In genomic region chr7:17060782-17061605, GRCm38 (mm10) we compare ENCODE assay signal across 9 mouse cellular contexts. TPM values are rescaled to one million over a fixed set of nuclear protein-coding genes. Genes with fewer than 3 reads are reported as not detected.
DNase-seq lines count a peak whose midpoint lies in the region; ATAC-seq and TF ChIP-seq lines count a peak whose summit lies in the region.
"Had no signal": no experiment of that assay in that cellular context is flagged by ENCODE, and none has a peak within 500 bp of the region (broad histone marks: within the 10 kb centered on the region; RNA-seq: fewer than 3 reads in every experiment).

No protein-coding gene starts in this region.

- no peak overlapping the region for H3K9ac ChIP-seq in forebrain, embryonic 11.5 days (ENCODE audit: low read length)
- H3K9ac ChIP-seq in limb, embryonic 14.5 days (ENCODE audit: low read depth, low read length, severe bottlenecking) = peak overlapping the region; percentile 66
- H3K9ac ChIP-seq in midbrain, embryonic 15.5 days = no peak overlapping the region

- peak; percentile 41 for DNase-seq in CD4-positive, CD25-positive, alpha-beta regulatory T cell, adult 2 months (ENCODE audit: low read depth, low spot score)
- DNase-seq in 416B (ENCODE audit: low read depth) = peak; percentile 18
- DNase-seq in forebrain, embryonic 11.5 days (ENCODE audit: low spot score) = no peak
- peak; percentile 42 for DNase-seq in heart, postnatal 25 days (ENCODE audit: low spot score)
- no peak for DNase-seq in limb, embryonic 14.5 days (ENCODE audit: low spot score)
- no peak for DNase-seq in Muller cell, postnatal 12 days (ENCODE audit: inconsistent ontology term)

- intact Hi-C loops in heart, postnatal 25 days (cut with DNase I) = loop anchor here (2.0 kb wide), 2 partner anchors 34 to 136 kb away; partner anchors contain the start of genes Calm3 and Ppp5c

- H3K4me1 ChIP-seq in forebrain, embryonic 11.5 days (replicated peaks; ENCODE audit: control insufficient read depth, insufficient read depth, low read length) = peaks cover 24% of the 10 kb centered on the region; the same call in 1 of the 2 replicates
- H3K4me1 ChIP-seq in limb, embryonic 14.5 days (ENCODE audit: control insufficient read depth, insufficient read depth, low read length) = peaks cover 61% of the 10 kb centered on the region
- H3K4me1 ChIP-seq in midbrain, embryonic 15.5 days = peaks cover 38% of the 10 kb centered on the region

- ATAC-seq in CD4-positive, CD25-positive, alpha-beta regulatory T cell, adult 4 months = no peak
- ATAC-seq in forebrain, embryonic 11.5 days (replicated peaks; ENCODE audit: low FRiP score) = no peak
- ATAC-seq in limb, embryonic 14.5 days (ENCODE audit: low FRiP score, low read depth) = no peak
- ATAC-seq in midbrain, embryonic 15.5 days (replicated peaks) = no peak

- 79% methylated on average over 22 of the region's 22 CpGs for WGBS in forebrain, embryonic 11.5 days
- WGBS in limb, embryonic 14.5 days = 79% methylated on average over 21 of the region's 22 CpGs
- 74% methylated on average over 22 of the region's 22 CpGs for WGBS in midbrain, embryonic 15.5 days

- H3K4me2 ChIP-seq in forebrain, embryonic 11.5 days (ENCODE audit: low read depth, low read length, severe bottlenecking) = peak overlapping the region; percentile 2; the same call in 1 of the 2 replicates
- peak overlapping the region; percentile 77 for H3K4me2 ChIP-seq in limb, embryonic 14.5 days (replicated peaks; ENCODE audit: low read depth, low read length, severe bottlenecking)
- H3K4me2 ChIP-seq in midbrain, embryonic 15.5 days = peak overlapping the region; percentile 64

- no peaks in the 10 kb centered on the region for H3K9me3 ChIP-seq in forebrain, embryonic 11.5 days (ENCODE audit: control insufficient read depth, low read length)
- no peaks in the 10 kb centered on the region for H3K9me3 ChIP-seq in limb, embryonic 14.5 days (ENCODE audit: control insufficient read depth, low read length)
- no peaks in the 10 kb centered on the region for H3K9me3 ChIP-seq in midbrain, embryonic 15.5 days

- TF ChIP-seq POLR2A in limb, embryonic 14.5 days (IDR thresholded peaks at IDR 0.05; ENCODE audit: borderline replicate concordance, extremely low read depth, insufficient read depth, insufficient read length) = no peak

- no peaks in the 10 kb centered on the region for H3K36me3 ChIP-seq in forebrain, embryonic 11.5 days (ENCODE audit: control insufficient read depth, insufficient read depth, low read length)
- no peaks in the 10 kb centered on the region for H3K36me3 ChIP-seq in limb, embryonic 14.5 days (ENCODE audit: control insufficient read depth, insufficient read depth, low read length)
- no peaks in the 10 kb centered on the region for H3K36me3 ChIP-seq in midbrain, embryonic 15.5 days (replicated peaks)

- H3K27me3 ChIP-seq in forebrain, embryonic 11.5 days (ENCODE audit: control insufficient read depth, insufficient read depth, low read length) = 0 out of 2 replicates have a peak, but pooled peaks cover 2% of the 10 kb centered on the region
- no peaks in the 10 kb centered on the region for H3K27me3 ChIP-seq in limb, embryonic 14.5 days (ENCODE audit: control insufficient read depth, insufficient read depth, low read length)
- peaks cover 6% of the 10 kb centered on the region for H3K27me3 ChIP-seq in midbrain, embryonic 15.5 days (replicated peaks)

- 0 out of 2 replicates have a peak overlapping the region, but pooled peaks have one; percentile 15 for H3K27ac ChIP-seq in forebrain, embryonic 11.5 days (ENCODE audit: low read depth, low read length)
- H3K27ac ChIP-seq in limb, embryonic 14.5 days (replicated peaks; ENCODE audit: low read depth, low read length) = peak overlapping the region; percentile 89
- H3K27ac ChIP-seq in midbrain, embryonic 15.5 days = 0 out of 2 replicates have a peak overlapping the region, but pooled peaks have one; percentile 46

- H3K4me3 ChIP-seq in forebrain, embryonic 11.5 days (ENCODE audit: low read depth, low read length) = no peak overlapping the region
- peak overlapping the region; percentile 63 for H3K4me3 ChIP-seq in limb, embryonic 14.5 days (replicated peaks; ENCODE audit: low read length)
- 0 out of 2 replicates have a peak overlapping the region, but pooled peaks have one; percentile 3 for H3K4me3 ChIP-seq in midbrain, embryonic 15.5 days

RNA-seq across cellular contexts. Expression of gene Hif3a, which starts 1.2 kb away (rescaled TPM):
- under 1 TPM; 0.60 to 0.91 TPM for polyA plus RNA-seq in CD4-positive, CD25-positive, alpha-beta regulatory T cell, adult 4 months (2017; shearing (Covaris generic))
- polyA plus RNA-seq in forebrain, embryonic 11.5 days (2014; fragmentation: Nextera tagmentation; extraction: Ambion mirVana) = 8.6 and 10.4 TPM in 2 replicates
- 1 to 10 TPM; 1.8 to 1.9 TPM for total RNA-seq in heart, postnatal 25 days (2021)
- 28.2 and 39.6 TPM in 2 replicates for polyA plus RNA-seq in limb, embryonic 14.5 days (2012; rRNA removed)
- 23.7 and 26.6 TPM in 2 replicates for polyA plus RNA-seq in limb, embryonic 14.5 days (2014; fragmentation: Nextera tagmentation; extraction: Ambion mirVana)
- 4.7 and 5.2 TPM in 2 replicates for polyA plus RNA-seq in midbrain, embryonic 15.5 days (2015; fragmentation: Nextera tagmentation; extraction: Ambion mirVana)
- total RNA-seq: neutrophil, adult 5-6 weeks had no signal

RNA-seq across cellular contexts. Expression of gene Psg16, which starts 12.8 kb away (rescaled TPM):
- polyA plus RNA-seq in CD4-positive, CD25-positive, alpha-beta regulatory T cell, adult 4 months (2017; shearing (Covaris generic)) = 1 to 10 TPM in 1 of 2 experiments, under 1 TPM in 1; 0.13 to 1.4 TPM
- 0.39 TPM in 1 of 2 replicates, not detected in the other for polyA plus RNA-seq in forebrain, embryonic 11.5 days (2014; fragmentation: Nextera tagmentation; extraction: Ambion mirVana)
- total RNA-seq in heart, postnatal 25 days (2021) = under 1 TPM; 0.14 to 0.16 TPM
- 0.23 TPM in 2 replicates for polyA plus RNA-seq in limb, embryonic 14.5 days (2012; rRNA removed)
- polyA plus RNA-seq in limb, embryonic 14.5 days (2014; fragmentation: Nextera tagmentation; extraction: Ambion mirVana) = 0.12 and 0.33 TPM in 2 replicates
- 4.4 and 6.1 TPM in 2 replicates for polyA plus RNA-seq in midbrain, embryonic 15.5 days (2015; fragmentation: Nextera tagmentation; extraction: Ambion mirVana)

RNA-seq across cellular contexts. Expression of gene Ppp5c, which starts 33.3 kb away (rescaled TPM):
- polyA plus RNA-seq in CD4-positive, CD25-positive, alpha-beta regulatory T cell, adult 4 months (2017; shearing (Covaris generic)) = 10 to 100 TPM; 56.6 to 76.0 TPM
- 123 and 132 TPM in 2 replicates for polyA plus RNA-seq in forebrain, embryonic 11.5 days (2014; fragmentation: Nextera tagmentation; extraction: Ambion mirVana)
- total RNA-seq in heart, postnatal 25 days (2021) = 100 to 1,000 TPM in 1 of 2 experiments, 10 to 100 TPM in 1; 97.5 to 102 TPM
- 193 and 237 TPM in 2 replicates for polyA plus RNA-seq in limb, embryonic 14.5 days (2012; rRNA removed)
- polyA plus RNA-seq in limb, embryonic 14.5 days (2014; fragmentation: Nextera tagmentation; extraction: Ambion mirVana) = 100 and 105 TPM in 2 replicates
- 124 and 127 TPM in 2 replicates for polyA plus RNA-seq in midbrain, embryonic 15.5 days (2015; fragmentation: Nextera tagmentation; extraction: Ambion mirVana)

Comparison
In these comparisons a context has a peak if more than half of its experiments do, and no peak if none do; other contexts are left out.
1. DNase-seq: peak in CD4-positive, CD25-positive, alpha-beta regulatory T cell, adult 2 months (single experiment), 416B (single experiment) and heart, postnatal 25 days (single experiment); none in forebrain, embryonic 11.5 days (single experiment), limb, embryonic 14.5 days (single experiment) and Muller cell, postnatal 12 days (single experiment).
2. H3K27ac ChIP-seq: peak in every context shown above with its lines; median percentile 89 in limb, embryonic 14.5 days; 46 in midbrain, embryonic 15.5 days; 15 in forebrain, embryonic 11.5 days.
3. H3K4me2 ChIP-seq: peak in every context shown above with its lines; median percentile 77 in limb, embryonic 14.5 days; 64 in midbrain, embryonic 15.5 days; 2 in forebrain, embryonic 11.5 days.